Mouse (Mus musculus): ENCODE results near the gene Prss2. TPM values are rescaled to one million over a fixed set of nuclear protein-coding genes. Genes with fewer than 3 reads are reported as not detected.
"Not testable (repeated sequence)": the region's sequence is repeated elsewhere in the genome, so short reads cannot be mapped to it uniquely, and the experiment has no call there.

The Prss2 gene
- polyA plus RNA-seq, 1 experiment from 2014 or later, result not detected

GRCm38 (mm10) chr6:41556389-41556788 lies 34.8 kb downstream of the Prss2 start:
- peak; percentile 62 for TF ChIP-seq CTCF (IDR thresholded peaks at IDR 0.05)
- ATAC-seq (no peak), DNase-seq (ENCODE audit: low read depth, low spot score) (no peak)
- ChIA-PET POLR2A (no interaction called here), CTCF (interaction anchor here (1.0 kb wide), 1 partner anchor 295 kb away, joined by 3 read pairs; no protein-coding TSS in a partner anchor)
- in situ Hi-C loops (cut with MboI; ENCODE audit: low pct_unique_long_range_greater_than_20kb), result loop anchor here (5.0 to 25.0 kb wide), 3 partner anchors 294 to 1731 kb away; no protein-coding TSS in a partner anchor
- no peaks in the 10 kb centered on the region for H3K27me3 ChIP-seq

- TF ChIP-seq CTCF (IDR thresholded peaks at IDR 0.05), result no peak
- ChIA-PET POLR2A (no interaction called here), CTCF (no interaction called here)
- DNase-seq (ENCODE audit: low read depth, low spot score) (no peak), ATAC-seq (no peak)
- no peaks in the 10 kb centered on the region for H3K27me3 ChIP-seq
- in situ Hi-C loops (cut with MboI; ENCODE audit: low pct_unique_long_range_greater_than_20kb), result loop anchor here (5.0 to 25.0 kb wide), 3 partner anchors 295 to 1730 kb away; no protein-coding TSS in a partner anchor
These were observed 35.9 kb downstream of the Prss2 start for GRCm38 (mm10) chr6:41557468-41557867.

- POLR2A ChIA-PET, result no interaction called here
- H3K27me3 ChIP-seq, result no peaks in the 10 kb centered on the region
- ATAC-seq (peak; percentile 6), DNase-seq (ENCODE audit: low read depth, low spot score) (no peak)
- no peak for TF ChIP-seq CTCF (IDR thresholded peaks at IDR 0.05)
- CTCF ChIA-PET, result interaction anchor here (1.3 kb wide), 1 partner anchor 31 kb away, joined by 3 read pairs; no protein-coding TSS in a partner anchor
- in situ Hi-C loops (cut with MboI; ENCODE audit: low pct_unique_long_range_greater_than_20kb), result loop anchor here (5.0 to 25.0 kb wide), 3 partner anchors 296 to 1729 kb away; no protein-coding TSS in a partner anchor
These were observed 36.7 kb downstream of the Prss2 start for GRCm38 (mm10) chr6:41558271-41558670.

GRCm38 (mm10) chr6:41559331-41559730 lies 37.7 kb downstream of the Prss2 start:
- peak; percentile 90 for ATAC-seq
- no peak for TF ChIP-seq CTCF (IDR thresholded peaks at IDR 0.05)
- DNase-seq (ENCODE audit: low read depth, low spot score), result peak; percentile 96
- in situ Hi-C loops (cut with MboI; ENCODE audit: low pct_unique_long_range_greater_than_20kb), result loop anchor here (5.0 to 25.0 kb wide), 3 partner anchors 297 to 1728 kb away; no protein-coding TSS in a partner anchor
- H3K27me3 ChIP-seq, result no peaks in the 10 kb centered on the region
- ChIA-PET CTCF (interaction anchor here (1.0 to 1.3 kb wide), 2 partner anchors 8 to 32 kb away, joined by 3 read pairs; no protein-coding TSS in a partner anchor), POLR2A (no interaction called here)

GRCm38 (mm10) chr6:41560273-41560672 lies 38.7 kb downstream of the Prss2 start:
- no peak for ATAC-seq
- in situ Hi-C loops (cut with MboI; ENCODE audit: low pct_unique_long_range_greater_than_20kb), result loop anchor here (25.0 kb wide), 1 partner anchor 1727 kb away; no protein-coding TSS in a partner anchor
- TF ChIP-seq CTCF (IDR thresholded peaks at IDR 0.05), result no peak
- ChIA-PET CTCF (interaction anchor here (1.0 to 1.3 kb wide), 3 partner anchors 12 to 298 kb away, joined by 3 to 4 read pairs (median 3); no protein-coding TSS in a partner anchor), POLR2A (no interaction called here)
- H3K27me3 ChIP-seq, result no peaks in the 10 kb centered on the region
- DNase-seq (ENCODE audit: low read depth, low spot score), result no peak

GRCm38 (mm10) chr6:41562598-41562997 lies 41.0 kb downstream of the Prss2 start:
- no peaks in the 10 kb centered on the region for H3K27me3 ChIP-seq
- ChIA-PET POLR2A (no interaction called here), CTCF (interaction anchor here (1.6 kb wide), 1 partner anchor 14 kb away, joined by 4 read pairs; no protein-coding TSS in a partner anchor)
- in situ Hi-C loops (cut with MboI; ENCODE audit: low pct_unique_long_range_greater_than_20kb), result loop anchor here (25.0 kb wide), 1 partner anchor 1725 kb away; no protein-coding TSS in a partner anchor
- ATAC-seq (no peak), DNase-seq (ENCODE audit: low read depth, low spot score) (no peak)
- no peak for TF ChIP-seq CTCF (IDR thresholded peaks at IDR 0.05)

- in situ Hi-C loops (cut with MboI; ENCODE audit: low pct_unique_long_range_greater_than_20kb), result loop anchor here (25.0 kb wide), 1 partner anchor 1724 kb away; no protein-coding TSS in a partner anchor
These were observed 41.7 kb downstream of the Prss2 start for GRCm38 (mm10) chr6:41563104-41563951.

GRCm38 (mm10) chr6:41565261-41565660 lies 43.7 kb downstream of the Prss2 start:
- no peak for DNase-seq (ENCODE audit: low read depth, low spot score)
- no peak for TF ChIP-seq CTCF (IDR thresholded peaks at IDR 0.05)
- in situ Hi-C loops (cut with MboI; ENCODE audit: low pct_unique_long_range_greater_than_20kb), result loop anchor here (25.0 kb wide), 1 partner anchor 1722 kb away; no protein-coding TSS in a partner anchor
- no peak for ATAC-seq
- POLR2A ChIA-PET, result no interaction called here
- CTCF ChIA-PET, result no interaction called here
- H3K27me3 ChIP-seq, result peaks cover 4% of the 10 kb centered on the region

More at GRCm38 (mm10) chr6:41563104-41563951, 41.7 kb downstream of the Prss2 start:
- CTCF ChIA-PET, result interaction anchor here (1.0 to 1.6 kb wide), 2 partner anchors 13 to 37 kb away, joined by 3 to 4 read pairs; no protein-coding TSS in a partner anchor
- DNase-seq (ENCODE audit: low read depth, low spot score) (peak; percentile 75), ATAC-seq (peak; percentile 48)
- POLR2A ChIA-PET, H3K27me3 ChIP-seq: not testable (repeated sequence)

GRCm38 (mm10) chr6:41566965-41567364 lies 45.4 kb downstream of the Prss2 start:
- ATAC-seq (no peak), DNase-seq (ENCODE audit: low read depth, low spot score) (no peak)
- ChIA-PET CTCF (interaction anchor here (1.2 kb wide), 2 partner anchors 7 to 15 kb away, joined by 3 read pairs; no protein-coding TSS in a partner anchor), POLR2A (no interaction called here)
- no peak for TF ChIP-seq CTCF (IDR thresholded peaks at IDR 0.05)
- in situ Hi-C loops (cut with MboI; ENCODE audit: low pct_unique_long_range_greater_than_20kb), result loop anchor here (25.0 kb wide), 1 partner anchor 1720 kb away; no protein-coding TSS in a partner anchor
- H3K27me3 ChIP-seq, result peaks cover 4% of the 10 kb centered on the region

- TF ChIP-seq CTCF (IDR thresholded peaks at IDR 0.05), result no peak
- in situ Hi-C loops (cut with MboI; ENCODE audit: low pct_unique_long_range_greater_than_20kb), result loop anchor here (25.0 kb wide), 1 partner anchor 1718 kb away; no protein-coding TSS in a partner anchor
- POLR2A ChIA-PET, result no interaction called here
- peaks cover 4% of the 10 kb centered on the region for H3K27me3 ChIP-seq
- no peak for DNase-seq (ENCODE audit: low read depth, low spot score)
- ATAC-seq, result no peak
- CTCF ChIA-PET, result interaction anchor here (0.9 kb wide), 1 partner anchor 35 kb away, joined by 3 read pairs; no protein-coding TSS in a partner anchor
These were observed 47.5 kb downstream of the Prss2 start for GRCm38 (mm10) chr6:41569078-41569477.

Other genes with a start within 250 kb of the Prss2 start
- not detected for gene Try4, start 219.5 kb upstream of the Prss2 start, polyA plus RNA-seq (2021)
- not detected for gene Try5, start 204.9 kb upstream of the Prss2 start, polyA plus RNA-seq (2021)
- gene Try10, start 167.7 kb upstream of the Prss2 start, polyA plus RNA-seq (2021), result not detected
- gene Prss3, start 144.1 kb upstream of the Prss2 start, polyA plus RNA-seq (2021), result not detected
- not detected for gene Gm5771, start 129.4 kb upstream of the Prss2 start, polyA plus RNA-seq (2021)
- gene Gm10334, start 75.6 kb upstream of the Prss2 start, polyA plus RNA-seq (2021), result not detected
- gene Prss1, start 62.9 kb upstream of the Prss2 start, polyA plus RNA-seq (2021), result not detected
- gene Ephb6, start 83.7 kb downstream of the Prss2 start, polyA plus RNA-seq (2021), result 35.5 TPM
- gene Trpv6, start 114.6 kb downstream of the Prss2 start, polyA plus RNA-seq (2021), result 1.2 TPM
- gene Trpv5, start 159.0 kb downstream of the Prss2 start, polyA plus RNA-seq (2021), result not detected
- not detected for gene Llcfc1, start 162.6 kb downstream of the Prss2 start, polyA plus RNA-seq (2021)
- gene Kel, start 182.6 kb downstream of the Prss2 start, polyA plus RNA-seq (2021), result not detected